Mouse (Mus musculus): ENCODE results near the gene Tex14.

DNA sequence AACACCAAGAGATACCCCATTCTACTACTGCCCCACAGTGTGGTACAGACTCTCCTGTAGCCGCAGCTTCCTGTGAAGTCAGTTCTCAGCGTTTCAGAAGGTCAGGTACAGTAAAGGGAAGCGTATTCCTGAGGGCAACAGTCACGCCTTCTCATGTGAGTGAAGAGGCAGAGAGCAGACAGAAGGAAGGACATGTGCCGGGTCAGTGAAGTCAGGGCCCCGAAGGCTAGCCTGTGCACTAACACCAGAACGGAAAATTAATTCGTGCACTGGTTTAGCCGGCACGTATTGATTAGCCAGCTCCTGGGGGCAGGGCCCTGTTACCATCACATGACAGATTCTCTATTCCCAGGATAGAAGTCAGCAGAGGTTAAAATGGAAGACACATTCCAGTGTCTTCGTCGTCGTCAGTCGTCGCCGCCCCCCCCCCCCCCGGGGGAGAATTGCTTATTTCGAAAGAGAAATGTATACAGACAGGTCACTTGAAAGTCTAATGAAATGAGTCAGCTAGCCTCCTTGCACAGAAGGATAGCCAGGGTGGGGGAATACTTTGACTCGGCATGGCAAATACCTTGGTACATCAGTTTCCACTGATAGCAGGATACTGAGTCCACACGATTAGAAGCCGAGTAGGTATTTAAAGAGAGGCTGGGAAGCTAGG lies 169.8 kb downstream of the Tex14 start:
- TF ChIP-seq CTCF (IDR thresholded peaks at IDR 0.05; ENCODE audit: low read depth): no peak
- TF ChIP-seq EP300 (IDR thresholded peaks at IDR 0.05; ENCODE audit: low read depth): no peak
